Mouse (Mus musculus): Measurements from ENCODE around the gene Ttc4.

The Ttc4 gene

DNA sequence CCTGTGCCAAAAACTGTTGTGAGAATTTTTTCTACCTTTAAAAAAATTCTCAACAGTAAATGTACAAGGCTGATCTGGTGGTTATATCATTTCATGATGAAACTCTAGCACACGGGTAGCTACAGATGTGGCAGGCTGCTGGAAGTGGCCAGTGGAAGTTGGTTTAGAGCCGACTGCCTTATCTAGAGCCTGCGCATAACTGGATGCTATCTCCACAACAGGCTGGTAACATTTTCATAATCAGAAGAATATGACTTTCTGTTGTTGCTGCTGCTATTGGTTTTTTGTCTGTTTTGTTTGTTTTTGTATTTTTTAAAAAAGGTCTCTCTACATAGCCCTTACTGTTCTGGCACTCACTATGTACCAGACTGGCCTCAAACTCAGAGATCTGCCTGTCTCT, 26.2 kb downstream of the Ttc4 start:
- DNase-seq (ENCODE audit: low read depth, low spot score), result no peak

DNA sequence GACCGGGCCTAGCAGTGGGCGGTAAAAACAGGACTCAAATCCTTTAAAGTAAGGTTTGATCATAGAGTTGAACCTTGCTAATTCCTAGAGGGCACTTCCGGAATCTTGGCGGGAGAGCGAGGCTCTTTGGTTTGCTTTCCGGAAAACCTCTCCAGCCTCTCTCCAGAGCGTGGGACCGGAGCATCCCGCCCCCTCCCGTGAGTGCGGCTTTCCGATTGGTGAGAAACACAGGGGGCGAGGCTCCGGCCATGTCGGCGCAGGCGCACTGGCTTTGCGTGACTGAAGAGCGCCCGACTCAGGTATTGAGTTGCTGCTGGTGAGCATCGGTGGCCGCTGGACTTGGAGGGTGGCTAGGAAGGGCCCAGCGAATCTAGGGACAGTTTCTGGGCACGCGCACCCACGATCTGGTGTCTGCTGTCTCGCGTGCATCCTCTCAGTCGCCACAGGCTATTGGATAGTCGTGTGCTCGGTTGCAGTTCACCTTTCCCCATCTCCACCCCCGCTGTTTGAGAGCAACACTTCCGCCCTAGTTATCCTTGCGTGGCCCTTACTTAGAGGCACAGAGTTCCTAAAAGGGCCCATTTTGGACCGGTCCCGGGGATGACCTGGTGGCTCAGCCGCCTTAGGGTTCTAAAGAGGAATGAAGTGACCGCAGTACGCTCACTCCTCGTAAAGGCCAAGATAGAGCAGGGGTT, 27.8 kb downstream of the Ttc4 start, which contains the start of gene Pars2:
Pars2 (plus strand) TSS at position 237 of the 695 bp plus-strand sequence.
- peak; percentile 97 for DNase-seq (ENCODE audit: low read depth, low spot score)

DNA sequence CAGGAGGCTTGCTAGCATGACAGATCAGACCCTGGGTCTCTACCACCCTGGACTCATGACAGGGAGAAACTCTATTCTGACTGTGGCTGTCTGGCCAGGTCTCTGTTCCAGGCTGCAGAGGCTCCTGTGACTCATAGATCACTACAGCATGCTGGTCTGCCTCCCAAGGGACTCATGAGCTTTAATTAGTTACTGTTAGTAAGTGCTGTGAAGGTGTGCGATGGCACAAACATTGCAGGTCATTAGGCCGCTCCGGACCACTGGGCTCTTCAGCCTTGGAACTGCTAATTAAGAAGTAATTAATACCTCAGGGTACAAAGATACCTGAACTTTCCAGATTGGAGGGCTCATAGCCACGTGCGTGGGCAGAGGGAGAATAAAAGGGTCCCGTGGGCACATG, 31.6 kb downstream of the Ttc4 start:
- no peak for DNase-seq (ENCODE audit: low read depth, low spot score)

DNA sequence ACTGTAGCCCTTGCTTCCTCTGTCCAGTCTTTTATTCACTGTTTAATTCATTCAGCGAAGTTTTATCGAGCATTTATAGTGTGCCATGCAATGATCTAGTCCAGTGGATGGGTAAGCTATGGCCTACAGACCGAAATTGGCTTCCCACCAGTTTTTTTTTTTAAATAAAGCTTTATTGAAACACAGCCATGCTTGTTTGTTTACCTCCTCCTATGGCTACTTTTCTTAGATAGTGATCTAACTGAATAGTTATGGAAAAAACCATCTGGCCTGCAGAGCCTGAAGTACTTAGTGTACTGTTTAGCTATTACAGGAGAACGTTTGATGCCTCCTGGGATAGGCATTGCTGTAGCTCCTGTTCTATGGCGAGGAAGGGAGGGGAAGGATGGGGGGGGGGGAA, 32.9 kb downstream of the Ttc4 start:
- DNase-seq (ENCODE audit: low read depth, low spot score), result no peak

DNA sequence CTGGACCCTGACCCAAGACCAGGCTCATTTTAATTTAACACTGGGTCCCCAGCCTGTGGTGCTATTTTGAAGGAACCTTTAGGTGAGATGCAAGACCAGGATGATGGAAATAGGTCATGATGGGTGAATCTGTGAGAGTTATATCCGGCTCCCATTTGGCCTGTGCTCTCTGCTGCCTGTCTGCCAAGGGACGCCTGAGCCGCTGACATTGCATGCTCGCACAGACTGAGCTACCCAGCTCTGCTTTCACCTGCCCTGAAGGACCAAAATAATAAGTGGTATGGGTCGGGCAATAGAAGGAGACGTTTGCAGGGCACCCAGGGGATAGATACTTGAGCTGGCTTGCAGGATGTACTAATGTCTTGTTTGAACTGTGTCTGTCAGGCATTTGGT, 34.5 kb downstream of the Ttc4 start:
- DNase-seq (ENCODE audit: low read depth, low spot score), result no peak

DNA sequence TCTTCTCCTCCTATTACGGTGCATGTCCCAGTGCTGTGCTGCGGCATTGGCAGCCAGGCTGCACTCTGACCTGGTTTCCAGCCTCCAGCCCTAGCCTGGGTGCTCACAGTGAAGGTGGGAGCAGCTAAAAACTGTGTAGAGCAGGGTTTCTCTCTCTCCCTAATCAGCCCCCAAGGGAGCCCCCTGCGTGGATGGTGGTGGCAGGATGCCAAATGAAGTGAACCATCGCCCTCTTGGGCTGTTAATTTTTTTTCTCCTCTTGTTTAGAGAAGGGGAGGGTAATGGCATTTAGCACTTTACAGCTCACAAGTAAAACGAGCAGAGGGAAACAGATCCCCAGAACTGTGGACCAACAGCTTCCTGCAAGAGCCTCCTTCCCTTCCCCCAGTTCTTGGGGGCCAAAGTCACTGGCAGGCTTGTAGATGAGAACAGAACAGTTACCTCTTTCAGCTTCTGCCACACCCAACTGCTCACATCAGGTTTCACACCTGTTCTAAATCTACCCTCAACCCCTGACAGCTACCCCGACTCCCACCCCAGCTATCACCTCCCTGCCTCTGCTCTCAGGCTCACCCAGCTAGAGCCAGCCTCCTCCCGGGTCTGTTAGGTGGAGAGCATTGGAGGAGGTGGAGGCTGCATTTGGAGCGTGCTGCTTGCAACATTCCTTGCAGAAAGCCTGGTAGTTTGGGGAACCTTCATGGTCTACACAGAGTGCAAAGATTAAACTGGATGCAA, 35.1 kb downstream of the Ttc4 start:
- DNase-seq (ENCODE audit: low read depth, low spot score), result no peak

DNA sequence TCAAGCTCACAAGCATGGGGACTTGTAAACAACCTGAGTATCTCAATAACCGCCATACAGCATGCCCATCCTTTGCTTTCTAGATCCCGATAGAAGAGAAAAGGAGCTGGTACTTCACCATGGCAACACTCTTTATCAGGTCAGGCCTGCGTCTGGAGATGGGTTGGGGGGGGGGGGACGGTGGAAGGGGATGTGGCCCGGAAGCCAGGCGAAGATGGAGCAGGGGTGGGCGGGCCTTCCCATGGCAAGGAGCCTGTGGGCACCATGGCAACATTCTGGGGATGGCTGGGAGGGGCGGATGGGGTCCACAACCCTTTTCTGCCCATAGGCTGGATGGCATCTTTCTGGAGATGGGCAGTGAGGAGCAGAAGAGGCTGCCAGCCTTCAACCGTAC, 44.7 kb downstream of the Ttc4 start:
- no peak for DNase-seq (ENCODE audit: low read depth, low spot score)

DNA sequence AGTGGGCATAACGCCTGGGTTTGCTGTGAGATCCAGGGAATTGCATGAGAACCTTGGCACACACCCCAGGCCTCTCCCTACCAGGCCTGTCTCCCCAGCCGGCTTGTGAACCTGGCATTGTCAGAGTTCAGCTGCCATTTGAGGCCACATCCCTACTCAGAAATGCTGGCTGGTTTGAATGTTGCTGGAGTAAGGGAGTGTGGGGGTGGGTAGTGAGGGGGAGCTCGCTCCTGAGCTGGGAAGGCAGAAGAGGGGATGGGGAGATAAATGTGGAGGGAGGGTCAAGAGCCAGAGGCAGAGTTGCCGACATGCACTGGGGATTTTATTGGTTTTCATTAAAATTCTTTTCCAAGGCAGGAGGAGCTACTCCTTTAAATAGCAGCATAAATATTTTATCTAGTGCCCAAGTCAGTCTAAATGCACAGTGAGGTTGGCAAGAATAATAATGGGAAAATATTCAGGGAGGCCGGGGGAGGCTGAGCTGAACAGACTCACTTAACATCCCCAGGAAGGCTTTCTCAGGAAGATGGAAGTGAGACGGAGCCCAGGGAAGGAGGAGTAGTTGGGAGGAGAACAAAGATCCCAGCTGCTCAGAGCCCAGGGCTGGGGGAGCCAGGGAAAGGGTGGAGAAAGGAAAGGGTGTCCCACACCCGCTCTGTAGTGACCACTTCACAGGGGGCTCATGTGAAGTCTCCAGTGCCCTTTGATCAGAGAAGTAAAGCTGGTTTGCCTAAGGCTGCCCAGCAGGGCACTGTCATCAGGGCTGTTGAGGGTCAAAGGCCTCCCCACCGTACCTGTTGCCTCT, 45.3 kb downstream of the Ttc4 start:
- DNase-seq (ENCODE audit: low read depth, low spot score), result no peak

DNA sequence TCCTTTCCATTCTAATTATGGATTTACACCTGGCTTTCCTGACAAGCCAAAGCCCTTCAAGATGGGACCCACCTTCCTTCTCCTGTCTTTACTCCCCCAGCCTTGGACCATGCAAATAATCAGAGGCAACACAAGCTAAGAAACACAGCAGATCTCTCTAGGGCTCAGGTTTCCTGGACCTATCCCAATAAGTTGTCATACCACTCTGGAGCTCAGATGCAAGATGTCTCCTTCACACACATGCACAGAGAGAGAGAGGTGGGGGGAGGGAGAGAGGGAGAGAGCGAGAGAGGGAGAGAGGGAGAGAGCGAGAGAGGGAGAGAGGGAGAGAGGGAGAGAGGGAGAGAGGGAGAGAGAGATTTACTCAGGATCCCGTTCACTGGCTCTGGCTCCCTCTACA, 46.4 kb downstream of the Ttc4 start:
- DNase-seq (ENCODE audit: low read depth, low spot score), result no peak

DNA sequence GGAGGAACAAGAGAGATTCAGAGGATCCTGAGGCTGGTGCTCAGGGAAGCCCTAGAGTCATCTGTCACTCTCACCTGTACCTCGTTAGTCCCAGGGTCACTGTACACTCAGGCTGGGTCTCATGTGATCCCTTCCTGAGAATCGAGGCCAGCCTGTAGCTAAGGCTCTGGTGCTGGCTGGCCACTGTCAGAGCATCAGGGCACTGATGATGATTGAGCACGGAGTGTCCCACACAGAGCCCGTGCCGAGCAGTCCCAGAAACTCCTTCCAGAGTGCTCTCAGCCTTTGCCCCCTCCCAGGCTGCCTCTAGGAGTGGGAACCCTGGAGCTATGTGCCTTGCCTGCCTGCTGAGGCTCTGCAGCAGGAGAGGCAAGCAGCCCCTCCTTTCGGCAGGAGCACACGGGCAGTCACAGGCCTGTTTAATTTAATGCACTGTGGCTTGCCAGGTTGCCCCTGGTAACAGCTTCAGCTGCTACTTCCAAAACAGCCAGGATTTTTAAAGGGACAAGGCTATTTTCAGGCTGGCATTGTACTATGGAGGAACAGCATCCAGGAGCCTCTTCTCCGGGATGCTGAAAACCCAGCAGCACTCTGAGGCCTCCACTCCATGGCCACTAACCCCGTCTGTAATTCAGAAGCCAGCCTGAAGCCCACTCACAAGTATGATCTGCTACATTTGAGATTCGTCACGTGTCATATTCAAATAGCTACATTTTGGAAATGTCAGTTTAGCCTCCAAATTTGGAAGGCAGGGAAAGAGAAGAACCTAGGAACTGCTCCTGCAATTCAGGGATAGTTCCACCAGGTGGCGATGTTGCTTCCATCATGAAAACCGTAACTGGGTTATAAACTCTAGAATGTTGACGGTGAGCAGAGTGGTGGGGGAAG, 48.2 kb downstream of the Ttc4 start:
- no peak for DNase-seq (ENCODE audit: low read depth, low spot score)

DNA sequence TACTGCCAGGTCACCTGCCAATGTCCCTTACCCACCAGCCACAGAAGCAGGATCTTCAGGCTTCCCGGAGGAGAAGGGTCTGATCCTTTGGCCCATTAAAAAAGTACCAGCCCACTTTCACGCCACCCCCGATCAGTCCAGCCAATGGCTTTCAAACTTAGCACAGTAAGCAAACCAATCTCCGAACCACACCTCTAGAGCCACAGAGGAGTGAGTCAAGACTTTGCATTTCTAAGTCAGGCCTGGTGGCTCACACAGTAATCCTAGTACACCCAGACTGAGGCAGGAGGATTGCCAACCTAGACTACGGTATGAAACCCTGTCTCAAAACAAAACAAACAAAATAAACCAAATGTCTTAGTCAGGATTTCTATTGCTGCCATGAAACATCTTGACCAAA, 49.4 kb downstream of the Ttc4 start:
- DNase-seq (ENCODE audit: low read depth, low spot score), result no peak

DNA sequence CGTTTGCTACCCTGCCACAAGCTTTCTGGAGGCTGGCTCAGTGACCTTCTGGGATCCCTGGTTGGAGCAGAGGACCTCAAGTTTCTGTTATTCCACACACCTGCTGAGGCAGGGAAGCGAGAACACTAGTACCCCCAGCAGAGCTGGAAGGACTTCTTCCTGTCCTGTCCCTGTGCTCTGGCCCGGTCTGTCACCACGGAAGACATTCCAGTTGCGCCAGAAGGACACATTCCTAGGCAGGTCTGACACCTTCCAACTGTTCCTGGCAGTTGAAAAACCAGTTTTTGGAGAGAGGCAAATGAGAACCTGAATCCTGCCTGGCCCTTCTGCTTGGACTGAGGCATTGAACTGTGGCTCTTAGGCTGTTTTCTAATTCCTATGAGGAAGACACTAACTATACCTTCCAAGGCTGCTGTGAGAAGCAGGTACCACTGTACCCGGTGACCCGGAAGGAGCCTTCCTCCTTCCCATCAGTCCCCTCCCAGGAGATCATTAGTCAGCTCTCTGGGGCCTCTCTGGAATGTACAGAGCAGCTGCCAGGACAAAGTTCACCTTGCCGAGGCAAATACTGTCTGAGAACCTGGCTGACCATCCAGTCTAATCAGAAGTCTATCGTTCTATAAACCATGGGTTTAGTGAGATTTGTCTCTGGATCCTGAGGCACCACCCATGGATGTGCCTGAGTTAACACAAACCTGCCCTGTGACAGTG, 49.9 kb downstream of the Ttc4 start:
- DNase-seq (ENCODE audit: low read depth, low spot score), result no peak

DNA sequence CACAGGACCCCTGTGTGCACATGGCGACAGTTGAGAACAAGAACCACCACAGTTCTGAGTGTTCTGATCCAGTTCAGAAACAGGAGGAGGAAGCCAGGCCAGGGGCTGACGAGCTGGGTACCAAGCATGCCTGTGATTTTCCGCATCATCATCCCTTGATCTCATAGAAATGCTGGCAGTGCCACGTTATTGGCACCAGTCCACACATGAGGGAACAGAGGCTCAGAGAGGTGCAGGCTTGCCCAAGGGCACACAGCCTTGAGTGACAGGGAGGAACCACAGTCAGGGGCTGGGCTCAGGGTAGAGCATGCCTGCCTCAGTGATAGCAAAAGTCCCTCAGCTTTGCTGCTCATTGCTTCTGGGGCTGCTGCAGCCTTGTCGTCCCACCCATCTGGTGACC, 50.9 kb downstream of the Ttc4 start:
- no peak for DNase-seq (ENCODE audit: low read depth, low spot score)

DNA sequence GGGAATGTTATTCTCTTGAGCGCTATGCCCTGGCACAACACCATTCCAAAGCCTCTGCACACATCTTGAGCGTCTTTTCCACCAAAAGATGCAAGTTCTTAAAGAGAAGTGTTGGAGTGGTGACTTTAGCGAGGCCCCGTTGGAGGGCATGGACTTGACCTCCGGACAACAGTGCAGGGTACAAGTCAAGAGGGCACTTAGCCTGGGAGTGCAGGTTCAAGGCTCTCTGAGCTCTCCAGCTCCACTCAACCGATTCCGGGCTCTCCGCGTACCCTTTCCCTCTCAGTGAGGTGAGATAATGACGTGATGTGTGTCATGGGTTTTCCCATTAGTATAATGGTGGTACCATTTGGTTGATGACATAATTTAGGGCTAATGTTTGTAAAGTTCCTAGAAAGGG, 54.5 kb downstream of the Ttc4 start:
- DNase-seq (ENCODE audit: low read depth, low spot score), result no peak

DNA sequence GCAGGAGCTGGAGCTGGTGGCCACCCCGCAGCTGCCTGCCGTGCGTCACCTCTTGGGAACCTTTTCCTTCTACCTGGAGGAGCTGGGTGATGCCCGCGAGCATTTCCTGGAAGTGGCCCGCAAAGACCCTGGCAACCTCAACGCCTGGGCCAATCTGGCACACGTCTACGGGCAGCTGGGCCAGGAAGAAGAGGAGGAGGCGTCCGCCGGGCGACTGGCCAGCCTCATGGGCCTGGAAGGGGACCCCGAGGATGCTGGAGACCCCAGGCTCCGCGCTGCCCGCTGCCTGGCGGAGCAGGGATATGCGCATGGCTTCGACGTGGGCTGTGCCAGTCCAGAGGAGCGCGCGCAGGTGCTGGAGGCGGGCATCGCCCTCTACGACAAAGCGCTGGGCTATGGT, 56.0 kb downstream of the Ttc4 start:
- DNase-seq (ENCODE audit: low read depth, low spot score), result no peak

DNA sequence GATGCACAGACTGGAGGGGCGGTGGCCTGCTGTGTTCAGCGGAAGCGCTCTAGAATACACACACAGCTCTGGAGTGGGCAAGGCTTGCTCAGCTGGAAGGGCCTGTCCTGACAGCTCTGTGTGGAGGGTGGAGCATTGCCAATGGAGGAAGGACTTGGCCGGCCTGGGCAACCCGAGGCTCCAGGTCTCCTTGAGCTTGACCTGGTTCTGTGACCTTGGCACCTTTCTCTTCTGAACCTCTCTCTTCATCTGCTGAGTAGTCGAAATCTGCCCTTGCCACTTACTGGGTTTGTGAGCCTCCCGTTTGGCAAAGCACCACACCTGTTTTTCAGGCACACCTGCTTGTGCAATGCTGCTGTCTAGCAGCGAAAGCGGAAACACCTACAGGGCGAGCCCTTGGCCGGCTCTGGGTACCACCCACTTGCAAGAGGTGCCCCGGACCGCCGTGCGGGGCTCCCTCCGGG, 56.7 kb downstream of the Ttc4 start, which contains the start of gene Ttc22:
Ttc22 (plus strand) TSS at position 403 of the 464 bp plus-strand sequence.
- no peak for DNase-seq (ENCODE audit: low read depth, low spot score)

DNA sequence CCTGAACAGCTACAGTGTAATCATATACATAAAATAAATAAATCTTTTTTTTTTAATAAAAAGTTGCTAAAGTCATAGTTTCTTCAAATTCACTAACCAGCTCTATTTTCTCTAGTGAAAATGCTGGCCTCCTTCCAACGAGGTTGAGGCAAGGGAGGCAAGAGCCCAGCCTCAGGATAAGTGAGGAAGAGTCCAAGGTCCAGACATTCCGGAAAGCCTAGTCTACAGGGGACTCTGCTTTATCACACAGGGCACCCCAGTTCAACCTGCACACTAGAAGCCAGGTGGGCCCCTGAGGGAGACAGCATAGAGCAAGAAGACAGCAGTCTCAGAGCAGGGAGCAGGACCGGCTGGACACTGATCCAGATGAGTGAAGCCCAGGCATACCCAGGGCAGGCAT, 57.3 kb downstream of the Ttc4 start:
- no peak for DNase-seq (ENCODE audit: low read depth, low spot score)

DNA sequence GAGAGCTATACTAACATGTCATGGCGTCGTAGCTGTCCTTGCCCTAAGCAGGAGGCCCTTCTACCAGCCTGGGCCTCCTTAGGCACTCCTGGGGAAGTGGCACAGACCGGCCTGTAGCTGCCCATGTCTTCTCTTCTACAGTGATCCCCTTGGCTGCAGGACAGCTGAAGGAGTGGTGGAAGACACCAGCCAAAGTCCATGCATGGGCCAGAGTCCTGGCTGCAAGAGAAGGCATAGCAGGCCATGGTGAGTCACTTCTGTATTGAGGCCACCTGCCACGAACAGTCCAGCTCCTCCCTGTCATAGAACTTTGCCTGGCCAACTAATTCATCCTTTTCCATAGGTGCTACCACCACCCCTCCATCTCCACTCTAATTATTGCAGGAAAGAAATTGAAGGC, 59.8 kb downstream of the Ttc4 start:
- DNase-seq (ENCODE audit: low read depth, low spot score), result no peak

DNA sequence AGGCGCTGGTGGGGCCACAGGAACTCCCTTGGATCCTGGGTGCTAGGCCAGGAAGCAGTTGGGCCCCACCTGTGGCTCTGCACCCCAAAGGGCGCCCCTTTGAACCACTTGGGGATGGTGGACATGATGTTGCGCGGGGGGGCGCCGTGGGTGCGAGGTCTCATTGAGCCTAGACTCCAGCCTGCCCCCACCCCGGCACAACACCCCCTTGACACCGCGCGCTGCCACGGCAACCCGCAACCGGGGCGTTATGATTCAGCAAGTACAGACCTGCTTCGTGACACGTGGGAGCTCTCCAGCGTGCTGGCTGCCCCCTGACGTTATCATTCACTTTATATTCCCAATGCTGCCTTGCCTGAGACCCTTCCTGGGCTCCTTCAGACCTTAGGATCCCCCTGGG, 61.7 kb downstream of the Ttc4 start, which contains the start of gene Lexm:
Lexm (minus strand) TSS at position 186 of the 400 bp plus-strand sequence.
- DNase-seq (ENCODE audit: low read depth, low spot score), result no peak

DNA sequence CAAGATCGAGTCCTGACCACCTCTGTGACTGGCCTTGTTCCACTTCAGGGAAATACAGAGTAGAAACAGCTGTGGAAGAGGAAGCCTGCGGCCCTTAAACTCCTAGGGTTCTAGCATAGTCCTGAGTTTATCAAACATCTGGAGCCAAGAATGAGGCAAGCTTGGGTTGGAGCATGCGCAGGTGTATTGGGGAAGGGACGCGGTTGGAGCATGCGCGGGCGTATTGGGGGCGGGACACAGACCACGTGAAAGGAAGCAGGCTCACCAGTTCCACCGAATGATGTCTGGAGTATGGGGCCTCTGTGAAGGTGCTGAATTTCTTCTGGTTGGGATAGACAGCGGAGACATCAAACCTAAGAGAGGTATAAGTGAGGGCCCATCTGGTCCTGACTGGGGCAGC, 63.1 kb downstream of the Ttc4 start:
- DNase-seq (ENCODE audit: low read depth, low spot score), result no peak

DNA sequence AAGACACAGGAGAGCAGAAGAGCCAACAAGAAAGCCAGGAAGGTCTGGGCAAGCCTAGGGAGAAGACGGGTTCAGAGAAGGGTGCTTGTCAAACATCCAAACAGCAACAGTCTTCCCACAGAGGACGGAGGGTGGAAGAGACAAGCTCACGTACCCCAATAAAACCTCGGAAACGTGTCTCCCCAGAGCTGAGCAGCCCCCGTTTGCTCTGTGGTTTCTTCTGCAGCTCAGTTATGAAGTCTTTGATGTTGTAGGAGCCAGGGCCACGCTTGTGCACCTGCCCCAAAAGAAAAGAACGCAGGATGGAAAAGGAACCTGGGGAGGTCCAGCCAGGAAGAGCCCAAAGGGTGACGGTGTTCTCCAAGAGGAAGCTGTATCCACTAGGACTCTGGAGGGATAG, 63.9 kb downstream of the Ttc4 start:
- no peak for DNase-seq (ENCODE audit: low read depth, low spot score)

All from retina, postnatal 7 days (tissue).